In genomic region chr14:100209814-100210419, GRCm38 (mm10) we compare ENCODE assay signal across 14 mouse cellular contexts.
DNase-seq lines count a peak whose midpoint lies in the region; ATAC-seq lines count a peak whose summit lies in the region.
"Had no signal": no experiment of that assay in that cellular context is flagged by ENCODE, and none has a peak within 500 bp of the region (broad histone marks: within the 10 kb centered on the region; RNA-seq: fewer than 3 reads in every experiment).

No protein-coding gene starts in this region.

- 19% methylated on average over 12 of the region's 12 CpGs for WGBS in midbrain, embryonic 10.5 days
- WGBS in midbrain, embryonic 13.5 days, result 16% methylated on average over 12 of the region's 12 CpGs
- WGBS in hindbrain, embryonic 15.5 days, result 17% methylated on average over 12 of the region's 12 CpGs
- 41% methylated on average over 12 of the region's 12 CpGs for WGBS in intestine, embryonic 16.5 days

- peaks cover 19% of the 10 kb centered on the region for H3K4me1 ChIP-seq in midbrain, embryonic 10.5 days
- H3K4me1 ChIP-seq in midbrain, embryonic 13.5 days (replicated peaks), result peaks cover 29% of the 10 kb centered on the region
- peaks cover 16% of the 10 kb centered on the region for H3K4me1 ChIP-seq in hindbrain, embryonic 15.5 days (replicated peaks)
- H3K4me1 ChIP-seq in intestine, embryonic 16.5 days (ENCODE audit: control insufficient read depth, insufficient read depth, low read length), result no peaks in the 10 kb centered on the region

- H3K9ac ChIP-seq in midbrain, embryonic 13.5 days (replicated peaks), result no peak overlapping the region
- no peak overlapping the region for H3K9ac ChIP-seq in hindbrain, embryonic 15.5 days
- no peak overlapping the region for H3K9ac ChIP-seq in intestine, embryonic 16.5 days (ENCODE audit: low read depth, low read length)
- H3K9ac ChIP-seq: liver, embryonic 14.5 days had no signal

- no peak overlapping the region for H3K27ac ChIP-seq in midbrain, embryonic 10.5 days (replicated peaks)
- no peak overlapping the region for H3K27ac ChIP-seq in midbrain, embryonic 13.5 days
- H3K27ac ChIP-seq in hindbrain, embryonic 15.5 days (replicated peaks), result no peak overlapping the region
- no peak overlapping the region for H3K27ac ChIP-seq in intestine, embryonic 16.5 days (ENCODE audit: low read length)
- H3K27ac ChIP-seq: liver, embryonic 14.5 days had no signal

- no peak overlapping the region for H3K4me2 ChIP-seq in midbrain, embryonic 13.5 days (replicated peaks)
- peak overlapping the region; percentile 7; the same call in 1 of the 2 replicates for H3K4me2 ChIP-seq in hindbrain, embryonic 15.5 days
- no peak overlapping the region for H3K4me2 ChIP-seq in intestine, embryonic 16.5 days (ENCODE audit: low read depth, low read length)

- H3K4me3 ChIP-seq in midbrain, embryonic 10.5 days, result 0 out of 2 replicates have a peak overlapping the region, but pooled peaks have one; percentile 5
- no peak overlapping the region for H3K4me3 ChIP-seq in midbrain, embryonic 13.5 days (replicated peaks)
- H3K4me3 ChIP-seq in hindbrain, embryonic 15.5 days, result no peak overlapping the region
- H3K4me3 ChIP-seq in intestine, embryonic 16.5 days (ENCODE audit: low read length), result no peak overlapping the region
- H3K4me3 ChIP-seq: erythroblast, embryonic 14.5 days had no signal

- peaks cover 5% of the 10 kb centered on the region; the same call in 1 of the 2 replicates for H3K27me3 ChIP-seq in midbrain, embryonic 10.5 days (ENCODE audit: low read depth, poor library complexity, severe bottlenecking)
- no peaks in the 10 kb centered on the region for H3K27me3 ChIP-seq in midbrain, embryonic 13.5 days
- no peaks in the 10 kb centered on the region for H3K27me3 ChIP-seq in hindbrain, embryonic 15.5 days
- H3K27me3 ChIP-seq in splenic B cell, adult 2 months (ENCODE audit: control insufficient read depth, insufficient read depth, low read length, poor library complexity, severe bottlenecking), result no peaks in the 10 kb centered on the region
- no peaks in the 10 kb centered on the region for H3K27me3 ChIP-seq in intestine, embryonic 16.5 days (replicated peaks; ENCODE audit: control insufficient read depth, insufficient read depth, low read length)

- DNase-seq in cerebellum, adult 9-11 months, result peak; percentile 20
- DNase-seq in cerebellum, adult 18-20 months, result no peak
- peak; percentile 15 for DNase-seq in midbrain, embryonic 10.5 days (ENCODE audit: low spot score)
- peak; percentile 29 for DNase-seq in splenic B cell, adult 2 months (ENCODE audit: low read depth, low spot score)
- DNase-seq: adrenal gland, adult 8-10 months; cerebellum, adult 11-12 months; gastrocnemius, adult 2 months; heart, postnatal 10 days had no signal

- no peaks in the 10 kb centered on the region for H3K9me3 ChIP-seq in midbrain, embryonic 10.5 days (replicated peaks)
- no peaks in the 10 kb centered on the region for H3K9me3 ChIP-seq in midbrain, embryonic 13.5 days
- H3K9me3 ChIP-seq in hindbrain, embryonic 15.5 days, result no peaks in the 10 kb centered on the region
- no peaks in the 10 kb centered on the region for H3K9me3 ChIP-seq in intestine, embryonic 16.5 days (ENCODE audit: control insufficient read depth, low read length)

- no peak for ATAC-seq in midbrain, embryonic 13.5 days
- ATAC-seq in hindbrain, embryonic 15.5 days (ENCODE audit: low FRiP score, low read depth), result no peak
- no peak for ATAC-seq in erythroblast, adult 5-6 weeks (replicated peaks; ENCODE audit: low FRiP score, poor library complexity, severe bottlenecking)
- no peak for ATAC-seq in intestine, embryonic 16.5 days

- no peaks in the 10 kb centered on the region for H3K36me3 ChIP-seq in midbrain, embryonic 10.5 days
- H3K36me3 ChIP-seq in midbrain, embryonic 13.5 days, result 0 out of 2 replicates have a peak, but pooled peaks cover 3% of the 10 kb centered on the region
- no peaks in the 10 kb centered on the region for H3K36me3 ChIP-seq in hindbrain, embryonic 15.5 days
- no peaks in the 10 kb centered on the region for H3K36me3 ChIP-seq in splenic B cell, adult 2 months (ENCODE audit: control insufficient read depth, insufficient read depth, low read length, poor library complexity, severe bottlenecking)
- H3K36me3 ChIP-seq in intestine, embryonic 16.5 days (ENCODE audit: control insufficient read depth, insufficient read depth, low read length), result no peaks in the 10 kb centered on the region

Comparison
In these comparisons a context has a peak if more than half of its experiments do, and no peak if none do; other contexts are left out.
1. DNase-seq: peak in cerebellum, adult 9-11 months (single experiment), midbrain, embryonic 10.5 days (single experiment) and splenic B cell, adult 2 months (single experiment); none in cerebellum, adult 18-20 months (0 of 2).